ENCODE assay signal across 21 mouse cellular contexts in genomic region chr11:110147640-110148039, GRCm38 (mm10). TPM values are rescaled to one million over a fixed set of nuclear protein-coding genes. Genes with fewer than 3 reads are reported as not detected.
"Had no signal": no experiment of that assay in that cellular context is flagged by ENCODE, and none has a peak within 500 bp of the region (broad histone marks: within the 10 kb centered on the region; RNA-seq: fewer than 3 reads in every experiment).

No protein-coding gene starts in this region.

- ATAC-seq: hindbrain, embryonic 16.5 days; hindbrain, postnatal 0 days; inflammation-experienced regulatory T-cells, adult 6 months; intestine, embryonic 15.5 days; intestine, embryonic 16.5 days; intestine, postnatal 0 days had no signal

- DNase-seq: heart, postnatal 10 days; heart, postnatal 14 days; heart, postnatal 36 days; heart, postnatal 4 days; kidney, adult 18-20 months; kidney, adult 2 months; kidney, adult 8-10 months; kidney, adult 9 months; kidney, postnatal 10 days; kidney, postnatal 14 days; kidney, postnatal 36 days; kidney, postnatal 4 days; layer of hippocampus, adult 9-11 months; layer of hippocampus, postnatal 36 days had no signal

RNA-seq across cellular contexts. Expression of gene Abca8a, which starts 51.9 kb away (rescaled TPM):
- total RNA-seq: hematopoietic stem cell, adult 5-6 weeks had no signal
